Mouse (Mus musculus): Measurements from ENCODE around the gene Tns3.

GRCm38 (mm10) chr11:8586996-8587644, 77.2 kb downstream of the Tns3 start:
- TF ChIP-seq CTCF (IDR thresholded peaks at IDR 0.05; ENCODE audit: insufficient read depth, low read depth, low read length) (no peak), POLR2A (IDR thresholded peaks at IDR 0.05; ENCODE audit: insufficient read depth, low read depth, low read length) (no peak)
